Mouse (Mus musculus): Measurements from ENCODE around the gene Vti1a.

DNA sequence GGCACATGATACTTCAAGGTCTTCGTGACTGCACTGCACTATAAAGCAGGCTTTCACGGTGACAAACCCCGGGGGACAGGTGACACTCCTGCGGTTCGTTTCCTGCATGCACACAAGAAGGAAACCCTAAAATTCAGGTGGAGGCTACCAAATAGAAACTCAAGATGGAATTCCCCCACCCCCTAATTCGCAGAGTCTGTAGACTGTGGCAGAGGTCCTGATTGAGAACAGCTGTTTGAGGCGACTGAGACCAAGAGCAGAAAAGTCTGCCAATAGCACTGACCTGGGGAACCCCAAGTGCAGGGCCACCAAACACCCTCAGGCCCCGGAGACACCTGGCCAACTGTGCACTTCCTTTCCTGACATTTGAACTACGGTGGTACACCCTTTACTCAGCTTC, 351.7 kb downstream of the Vti1a start:
- TF ChIP-seq CTCF (IDR thresholded peaks at IDR 0.05; ENCODE audit: borderline replicate concordance, insufficient read depth, low read length) (no peak), POLR2A (IDR thresholded peaks at IDR 0.05; ENCODE audit: low read depth, low read length) (no peak)
